Mouse (Mus musculus) heart, embryonic 15.5 days (tissue): ENCODE data around the gene Wdr90. TPM values are rescaled to one million over a fixed set of nuclear protein-coding genes. Genes with fewer than 3 reads are reported as not detected.
A peak's percentile ranks its signal among the peaks of the same experiment; 100 is the strongest.

Experiments
- ATAC-seq: fragments of 200-750 bp; cut with Nextera tagmentation; replicated peaks from 2 replicates; pipeline ENCODE4 v1.8.0; 2017; ENCODE audit warnings: low read depth, moderate TSS enrichment; ENCODE audit not compliant: insufficient number of reproducible peaks, insufficient read depth, low FRiP score
- H3K27ac ChIP-seq: fragments of 300-500 bp; sonication (generic); 2 replicates; pipeline ENCODE4 v1.5.1; 2015; ENCODE audit warnings: mild to moderate bottlenecking, inconsistent platforms
- H3K27me3 ChIP-seq: fragments of 300-500 bp; sonication (generic); 2 replicates; pipeline ENCODE4 v1.6.1; 2015; ENCODE audit warnings: inconsistent platforms
- H3K36me3 ChIP-seq: fragments of 300-500 bp; sonication (generic); 2 replicates; pipeline ENCODE4 v1.6.1; 2015; ENCODE audit warnings: mild to moderate bottlenecking, inconsistent platforms
- H3K4me1 ChIP-seq: fragments of 300-500 bp; sonication (generic); replicated peaks from 2 replicates; pipeline ENCODE4 v1.6.1; 2015; ENCODE audit warnings: inconsistent platforms
- H3K4me2 ChIP-seq: fragments of 300-500 bp; sonication (generic); 2 replicates; pipeline ENCODE4 v1.6.1; 2015; ENCODE audit warnings: inconsistent platforms, mild to moderate bottlenecking, moderate library complexity
- H3K4me3 ChIP-seq: fragments of 300-500 bp; sonication (generic); 2 replicates; pipeline ENCODE4 v1.5.1; 2015; ENCODE audit warnings: mild to moderate bottlenecking, inconsistent platforms
- H3K9ac ChIP-seq: fragments of 300-500 bp; sonication (generic); 2 replicates; pipeline ENCODE4 v1.6.1; 2015; ENCODE audit warnings: mild to moderate bottlenecking, inconsistent platforms
- H3K9me3 ChIP-seq: fragments of 300-500 bp; sonication (generic); replicated peaks from 2 replicates; pipeline ENCODE4 v1.6.1; 2016; ENCODE audit warnings: inconsistent platforms
- WGBS: fragments of 180-500 bp; shearing (Covaris S2); methylation state at CpG from one replicate; pipeline ENCODE4 v1.1.7; 2015; ENCODE audit warnings: mixed read lengths; 5-methylcytosine and 5-hydroxymethylcytosine counted together
- polyA plus RNA-seq: library from polyadenylated mRNA; unstranded; fragments of >200 nt; fragmentation: Nextera tagmentation; extraction: Ambion mirVana; gene quantifications from 2 replicates; pipeline ENCODE4 v1.2.1, GENCODE M21; 2015

Gene Wdr90
- polyA plus RNA-seq, 1 experiment from 2014 or later = 12.1 TPM

GRCm38 (mm10) chr17:25843122-25843521, 18.2 kb downstream of the Wdr90 start:
- Histone ChIP-seq H3K9me3 (no peaks in the 10 kb centered on the region), H3K9ac (peak overlapping the region; percentile 96), H3K4me2 (peak overlapping the region; percentile 78), H3K27ac (peak overlapping the region; percentile 88; the same call in 1 of the 2 replicates), H3K4me3 (peak overlapping the region; percentile 95), H3K4me1 (peaks cover 32% of the 10 kb centered on the region), H3K27me3 (no peaks in the 10 kb centered on the region), H3K36me3 (peaks cover 40% of the 10 kb centered on the region)
- no peak for ATAC-seq
- WGBS = 87% methylated on average over 4 of the region's 4 CpGs

GRCm38 (mm10) chr17:25842509-25842908, 18.8 kb downstream of the Wdr90 start:
- no peak for ATAC-seq
- H3K36me3 ChIP-seq = peaks cover 40% of the 10 kb centered on the region

GRCm38 (mm10) chr17:25841117-25841880, 20.0 kb downstream of the Wdr90 start, which contains the start of gene Gm20683:
TSS of gene Gm20683 (minus strand) at chr17:25841763.
- Histone ChIP-seq H3K4me1 (peaks cover 50% of the 10 kb centered on the region), H3K27me3 (no peaks in the 10 kb centered on the region), H3K4me3 (no peak within 1 kb of the TSS), H3K9ac (no peak within 1 kb of the TSS), H3K36me3 (peaks cover 40% of the 10 kb centered on the region), H3K27ac (no peak within 1 kb of the TSS), H3K9me3 (no peaks in the 10 kb centered on the region), H3K4me2 (no peak within 1 kb of the TSS)
- ATAC-seq = no peak
- WGBS = 93% methylated on average over 22 of the region's 22 CpGs

More at GRCm38 (mm10) chr17:25842509-25842908, 18.8 kb downstream of the Wdr90 start:
- 81% methylated on average over 3 of the region's 3 CpGs for WGBS
- no peaks in the 10 kb centered on the region for H3K27me3 ChIP-seq
- H3K9me3 ChIP-seq = no peaks in the 10 kb centered on the region
- no peak overlapping the region for H3K9ac ChIP-seq
- H3K4me3 ChIP-seq = no peak overlapping the region
- peaks cover 38% of the 10 kb centered on the region for H3K4me1 ChIP-seq
- no peak overlapping the region for H3K4me2 ChIP-seq
- H3K27ac ChIP-seq = no peak overlapping the region

DNA sequence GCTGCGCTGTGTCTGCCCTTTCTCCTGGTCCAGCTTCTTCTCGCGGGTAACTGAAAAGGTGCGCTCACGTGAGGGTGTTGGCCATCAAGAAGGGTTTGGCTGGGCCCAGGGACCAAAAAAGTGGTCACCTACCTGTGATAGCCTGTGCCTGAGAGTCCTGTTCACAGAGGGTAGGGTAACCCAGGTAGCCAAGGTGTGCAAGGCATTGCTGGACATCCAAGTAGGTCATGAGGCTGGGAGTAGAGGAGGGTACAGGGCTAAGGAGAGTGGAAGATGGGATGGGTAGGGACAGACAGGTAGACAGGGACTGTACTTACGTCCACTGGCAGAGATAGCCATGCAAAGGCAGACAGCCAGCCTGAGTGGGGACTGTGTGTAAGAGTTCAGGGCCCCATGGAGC, 20.8 kb downstream of the Wdr90 start:
- peaks cover 40% of the 10 kb centered on the region for H3K36me3 ChIP-seq
- no peak overlapping the region for H3K4me2 ChIP-seq
- no peak overlapping the region for H3K9ac ChIP-seq
- no peak overlapping the region for H3K4me3 ChIP-seq
- no peak for ATAC-seq
- WGBS = 94% methylated on average over 6 of the region's 6 CpGs
- H3K4me1 ChIP-seq = peaks cover 58% of the 10 kb centered on the region
- H3K27ac ChIP-seq = no peak overlapping the region
- no peaks in the 10 kb centered on the region for H3K9me3 ChIP-seq
- no peaks in the 10 kb centered on the region for H3K27me3 ChIP-seq

GRCm38 (mm10) chr17:25839455-25840235, 21.7 kb downstream of the Wdr90 start:
- 86% methylated on average over 14 of the region's 14 CpGs for WGBS
- no peak for ATAC-seq

GRCm38 (mm10) chr17:25838904-25839303, 22.4 kb downstream of the Wdr90 start:
- Histone ChIP-seq H3K4me2 (no peak overlapping the region), H3K27me3 (no peaks in the 10 kb centered on the region), H3K9ac (no peak overlapping the region), H3K4me1 (peaks cover 66% of the 10 kb centered on the region), H3K36me3 (peaks cover 46% of the 10 kb centered on the region), H3K27ac (no peak overlapping the region), H3K4me3 (no peak overlapping the region), H3K9me3 (no peaks in the 10 kb centered on the region)
- 75% methylated on average over 4 of the region's 4 CpGs for WGBS
- no peak for ATAC-seq

More at GRCm38 (mm10) chr17:25839455-25840235, 21.7 kb downstream of the Wdr90 start:
- Histone ChIP-seq H3K27ac (no peak overlapping the region), H3K9me3 (no peaks in the 10 kb centered on the region), H3K9ac (no peak overlapping the region), H3K4me1 (peaks cover 61% of the 10 kb centered on the region), H3K4me3 (no peak overlapping the region), H3K4me2 (no peak overlapping the region), H3K36me3 (peaks cover 46% of the 10 kb centered on the region), H3K27me3 (no peaks in the 10 kb centered on the region)

DNA sequence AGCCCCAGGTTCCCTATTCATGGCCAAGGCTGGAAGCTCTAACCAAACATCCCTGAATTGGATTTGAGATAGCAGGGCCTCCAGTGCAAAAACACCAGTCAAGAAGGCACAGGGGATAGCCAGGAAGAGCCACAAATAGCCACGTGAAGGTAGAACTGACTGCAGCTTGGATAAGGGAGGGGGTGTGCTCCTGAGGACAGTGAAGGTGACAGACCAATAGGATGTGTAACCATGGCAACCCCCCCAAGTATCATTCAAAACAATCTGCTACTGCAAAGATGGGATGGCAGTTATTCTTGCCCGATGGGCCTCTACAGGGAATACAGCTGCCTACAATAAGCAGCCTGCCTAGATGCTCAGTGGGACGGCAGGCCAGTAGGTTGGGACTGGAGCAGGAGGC, 23.8 kb downstream of the Wdr90 start:
- Histone ChIP-seq H3K9me3 (no peaks in the 10 kb centered on the region), H3K4me2 (peak overlapping the region; percentile 90), H3K36me3 (peaks cover 45% of the 10 kb centered on the region), H3K4me3 (no peak overlapping the region), H3K9ac (peak overlapping the region; percentile 62; the same call in 1 of the 2 replicates), H3K27ac (peak overlapping the region; percentile 69), H3K4me1 (peaks cover 58% of the 10 kb centered on the region), H3K27me3 (no peaks in the 10 kb centered on the region)
- WGBS = 35% methylated on average over 3 of the region's 3 CpGs
- ATAC-seq = no peak

- ATAC-seq = peak; percentile 5; the same call in 1 of the 2 replicates
Measured at GRCm38 (mm10) chr17:25837076-25837410, 24.3 kb downstream of the Wdr90 start, which contains the start of gene Rhbdl1. TSS of gene Rhbdl1 (minus strand) at chr17:25837295.

DNA sequence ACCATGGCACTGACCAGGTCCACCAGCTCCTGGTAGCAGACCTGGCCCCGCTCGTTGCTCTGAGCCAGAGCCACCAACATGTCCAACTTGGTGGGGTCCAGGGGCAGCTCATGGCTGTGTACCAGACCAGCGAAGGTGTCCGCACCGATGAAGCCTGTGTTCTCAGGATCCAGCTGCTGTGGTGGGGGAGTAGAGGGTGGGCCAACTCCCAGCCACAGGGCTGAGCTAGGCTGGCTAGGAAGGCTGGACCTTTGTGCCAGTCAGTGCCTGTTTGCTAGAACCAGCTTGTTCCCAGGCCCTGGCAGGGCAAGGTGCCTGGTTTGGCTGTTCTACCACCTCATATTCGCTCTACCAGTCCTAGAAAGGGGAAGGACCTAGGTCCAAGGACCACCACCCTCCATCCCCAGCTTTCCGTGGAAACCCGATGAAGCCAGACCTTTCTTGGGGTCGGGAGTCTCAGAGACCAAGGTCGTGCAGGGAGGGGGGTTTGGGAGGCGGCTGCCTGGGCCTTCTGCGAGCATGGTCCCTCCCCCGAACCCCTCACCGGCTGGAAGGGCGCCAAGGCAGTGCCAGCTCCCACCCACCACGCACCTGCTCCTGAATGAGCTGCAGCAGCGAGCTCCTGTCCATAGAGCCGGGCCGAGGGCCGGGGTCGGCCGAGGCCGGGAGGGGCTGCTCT, 24.8 kb downstream of the Wdr90 start:
- Histone ChIP-seq H3K27ac (peak overlapping the region; percentile 69), H3K36me3 (peaks cover 35% of the 10 kb centered on the region), H3K9ac (peak overlapping the region; percentile 62), H3K27me3 (no peaks in the 10 kb centered on the region), H3K9me3 (no peaks in the 10 kb centered on the region), H3K4me1 (peaks cover 62% of the 10 kb centered on the region), H3K4me2 (peak overlapping the region; percentile 90), H3K4me3 (peak overlapping the region; percentile 47)
- no peak for ATAC-seq
- WGBS = 20% methylated on average over 23 of the region's 23 CpGs

More at GRCm38 (mm10) chr17:25837076-25837410, 24.3 kb downstream of the Wdr90 start, which contains the start of gene Rhbdl1:
- peak within 1 kb of the TSS; percentile 69 for H3K27ac ChIP-seq
- H3K27me3 ChIP-seq = no peaks in the 10 kb centered on the region
- peaks cover 40% of the 10 kb centered on the region for H3K36me3 ChIP-seq
- H3K9me3 ChIP-seq = no peaks in the 10 kb centered on the region
- peak within 1 kb of the TSS; percentile 62 for H3K9ac ChIP-seq
- H3K4me2 ChIP-seq = peak within 1 kb of the TSS; percentile 90
- H3K4me3 ChIP-seq = peak within 1 kb of the TSS; percentile 47
- WGBS = 8% methylated on average over 29 of the region's 29 CpGs
- peaks cover 57% of the 10 kb centered on the region for H3K4me1 ChIP-seq

DNA sequence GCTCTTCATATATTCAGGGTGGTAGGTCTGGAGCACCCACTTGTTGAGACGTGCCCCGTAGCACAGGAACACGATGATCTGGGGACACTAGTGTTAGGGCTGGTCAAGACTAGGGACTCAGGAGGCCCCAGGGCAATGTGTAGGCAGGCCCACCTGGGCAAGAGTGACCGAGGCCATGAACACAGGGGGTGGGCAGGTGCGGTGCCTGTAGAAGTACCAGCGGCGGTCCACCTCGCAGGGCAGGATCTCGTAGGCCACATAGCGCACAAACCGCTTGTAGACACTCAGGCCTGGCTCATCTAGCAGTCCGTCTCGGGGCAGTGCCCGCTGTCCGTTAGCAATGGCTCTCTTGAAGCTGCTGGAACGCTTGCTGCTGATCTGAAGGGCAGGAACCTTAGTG, 25.5 kb downstream of the Wdr90 start:
- peak overlapping the region; percentile 47; the same call in 1 of the 2 replicates for H3K4me3 ChIP-seq
- ATAC-seq = no peak
- no peaks in the 10 kb centered on the region for H3K27me3 ChIP-seq
- H3K36me3 ChIP-seq = peaks cover 34% of the 10 kb centered on the region
- peak overlapping the region; percentile 62; the same call in 1 of the 2 replicates for H3K9ac ChIP-seq
- 92% methylated on average over 16 of the region's 16 CpGs for WGBS
- no peak overlapping the region for H3K27ac ChIP-seq
- H3K4me2 ChIP-seq = peak overlapping the region; percentile 91
- H3K4me1 ChIP-seq = peaks cover 66% of the 10 kb centered on the region
- H3K9me3 ChIP-seq = no peaks in the 10 kb centered on the region

DNA sequence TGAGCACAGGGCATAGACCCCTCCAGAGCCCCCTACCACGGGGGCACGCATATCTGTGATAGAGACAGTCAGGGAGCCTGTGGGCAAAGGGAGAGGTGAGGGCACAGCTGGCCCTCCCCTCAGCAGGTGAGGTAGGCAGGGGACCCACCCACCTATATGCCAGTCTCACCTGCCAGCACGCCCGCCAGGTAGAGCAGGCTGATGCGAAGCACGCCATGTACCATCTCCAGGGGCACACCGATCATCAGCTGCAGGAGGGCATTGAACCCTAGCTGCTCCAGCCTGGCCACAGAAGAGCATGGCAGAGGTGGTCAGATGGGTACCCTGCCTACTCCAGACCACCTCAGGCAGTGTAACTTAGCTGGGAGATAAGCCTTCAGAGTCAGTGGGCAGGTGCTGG, 26.0 kb downstream of the Wdr90 start:
- H3K9me3 ChIP-seq = no peaks in the 10 kb centered on the region
- no peak overlapping the region for H3K27ac ChIP-seq
- ATAC-seq = no peak
- peak overlapping the region; percentile 91; the same call in 1 of the 2 replicates for H3K4me2 ChIP-seq
- H3K36me3 ChIP-seq = peaks cover 34% of the 10 kb centered on the region
- H3K4me3 ChIP-seq = peak overlapping the region; percentile 82
- H3K27me3 ChIP-seq = no peaks in the 10 kb centered on the region
- peaks cover 70% of the 10 kb centered on the region for H3K4me1 ChIP-seq
- 94% methylated on average over 7 of the region's 7 CpGs for WGBS
- H3K9ac ChIP-seq = no peak overlapping the region
